Mouse (Mus musculus): ENCODE data around the gene Wwc1.

Wwc1 gene

GRCm38 (mm10) chr11:35938790-35939385, 41.4 kb downstream of the Wwc1 start:
- ATAC-seq (ENCODE audit: insufficient number of reproducible peaks, low FRiP score, low TSS enrichment): no peak

DNA sequence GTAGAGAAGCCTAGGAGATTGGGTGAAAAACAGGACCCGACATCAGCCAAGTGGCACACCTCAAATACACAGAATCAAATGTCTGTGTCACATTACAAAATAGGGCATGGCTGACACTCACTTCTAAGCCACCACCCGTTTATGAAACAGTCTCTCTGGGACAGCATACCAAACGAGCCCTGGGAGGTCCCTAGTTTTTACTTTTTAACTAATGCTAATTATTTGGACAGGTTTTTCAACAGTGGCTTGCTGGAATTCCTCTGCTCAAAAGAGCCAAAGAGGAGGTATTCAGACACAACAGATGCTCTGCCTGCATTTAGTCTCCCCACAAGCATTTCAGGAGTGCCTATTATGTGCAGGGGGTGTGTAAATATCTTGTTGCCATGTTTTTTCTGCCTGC, 44.7 kb downstream of the Wwc1 start:
- ATAC-seq (ENCODE audit: insufficient number of reproducible peaks, low FRiP score, low TSS enrichment): no peak

- no peak for ATAC-seq (ENCODE audit: insufficient number of reproducible peaks, low FRiP score, low TSS enrichment)
Measured at GRCm38 (mm10) chr11:35935133-35935532, 45.2 kb downstream of the Wwc1 start.

GRCm38 (mm10) chr11:35933402-35934085, 46.8 kb downstream of the Wwc1 start:
- ATAC-seq (ENCODE audit: insufficient number of reproducible peaks, low FRiP score, low TSS enrichment): no peak

DNA sequence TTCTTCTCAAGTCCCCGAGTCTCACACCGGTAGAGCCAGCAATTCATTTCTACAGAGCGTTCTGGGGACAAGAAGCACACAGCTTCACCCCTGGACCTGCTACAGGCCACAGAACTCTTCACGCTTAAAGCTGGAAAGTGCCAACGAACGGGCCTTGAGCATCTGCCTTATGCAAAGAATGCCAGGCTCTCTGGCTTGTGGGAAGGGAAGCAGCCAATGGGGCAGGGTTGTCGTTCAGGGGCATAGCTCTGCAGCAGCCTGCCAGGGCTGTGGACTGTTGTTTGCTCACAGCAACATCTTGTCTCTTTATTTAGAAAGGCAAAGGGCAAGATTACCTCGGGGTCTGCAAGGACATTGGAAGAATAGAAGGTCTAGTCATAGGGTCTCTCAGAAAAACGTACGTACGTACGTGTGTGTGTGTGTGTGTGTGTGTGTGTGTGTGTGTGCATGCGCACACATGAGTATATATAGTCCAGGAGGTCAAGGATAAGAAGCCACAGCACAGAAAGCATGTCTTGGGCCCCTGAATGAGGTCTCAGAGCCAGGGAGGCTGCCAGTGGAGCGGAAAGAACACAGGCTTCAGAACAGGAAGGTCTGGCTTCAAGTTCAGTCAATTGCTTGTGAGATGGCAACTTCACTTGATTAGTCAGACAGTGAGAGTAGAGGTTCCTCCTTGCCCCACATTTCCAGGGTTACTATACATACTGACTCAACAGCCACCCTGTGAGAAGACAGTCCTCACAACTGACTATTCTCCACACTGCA, 48.0 kb downstream of the Wwc1 start:
- ATAC-seq (ENCODE audit: insufficient number of reproducible peaks, low FRiP score, low TSS enrichment): no peak

DNA sequence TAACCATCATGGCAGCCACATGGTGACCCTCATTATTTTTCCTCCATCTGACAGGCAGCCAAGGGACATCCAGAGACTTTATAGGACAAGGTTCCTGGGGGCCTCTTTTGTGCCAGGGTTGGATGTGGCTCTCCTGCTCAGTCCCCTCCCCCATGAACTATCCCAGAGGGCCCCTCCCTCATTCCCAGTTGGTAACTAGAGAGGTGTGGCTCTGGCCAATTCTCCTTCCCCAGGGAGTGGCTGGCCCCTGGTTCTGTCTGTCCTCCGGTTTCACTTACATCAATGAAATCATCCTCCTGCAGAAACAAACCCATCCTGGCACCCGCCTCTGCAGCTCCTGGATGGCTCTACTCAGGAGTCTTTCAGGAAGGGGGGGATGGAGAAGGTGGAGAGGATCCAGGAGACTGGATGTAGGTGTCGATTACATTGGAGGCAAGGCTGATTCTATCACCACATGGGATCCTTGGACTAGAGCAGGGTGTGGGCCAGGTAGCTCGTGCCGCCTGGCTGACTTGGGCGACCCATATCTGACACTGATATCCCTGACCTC, 49.7 kb downstream of the Wwc1 start:
- ATAC-seq (ENCODE audit: insufficient number of reproducible peaks, low FRiP score, low TSS enrichment): no peak

DNA sequence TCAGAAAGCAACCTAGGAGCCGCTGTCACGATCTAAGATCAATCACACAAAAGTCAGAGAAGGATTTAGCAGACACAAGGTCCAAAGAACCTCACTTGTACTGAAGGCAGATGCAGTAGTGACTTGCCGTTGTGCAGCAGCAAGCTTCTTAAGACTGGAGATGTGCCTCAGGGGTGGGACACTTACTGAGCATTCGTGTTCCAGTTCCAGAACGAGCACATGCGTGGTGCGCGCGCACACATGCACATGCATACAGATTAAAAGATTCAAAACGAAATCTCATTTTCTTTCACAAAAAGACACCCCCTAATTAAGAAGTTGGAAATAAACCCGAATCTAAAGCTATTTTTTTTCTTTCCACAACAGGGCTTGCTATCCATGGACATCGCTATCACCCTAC, 51.9 kb downstream of the Wwc1 start:
- ATAC-seq (ENCODE audit: insufficient number of reproducible peaks, low FRiP score, low TSS enrichment): no peak

DNA sequence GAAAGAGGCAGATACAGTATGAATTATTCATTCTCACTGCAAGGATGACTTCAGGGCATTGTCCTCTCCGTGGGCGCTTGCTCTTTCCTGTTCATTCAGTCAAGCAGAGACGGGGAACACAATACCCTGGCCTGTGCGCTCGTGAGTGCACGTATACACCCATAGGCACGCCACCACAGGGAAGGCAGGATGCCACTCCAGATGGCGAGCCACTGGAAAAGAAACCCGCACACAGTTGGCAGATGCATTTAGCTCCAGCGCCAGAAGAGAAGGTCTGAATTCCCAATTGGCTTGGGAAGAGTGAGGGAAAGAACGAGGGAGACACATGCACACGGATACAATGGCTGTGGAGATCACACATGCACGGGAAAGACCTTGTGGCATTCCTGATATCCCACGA, 53.0 kb downstream of the Wwc1 start:
- no peak for ATAC-seq (ENCODE audit: insufficient number of reproducible peaks, low FRiP score, low TSS enrichment)

DNA sequence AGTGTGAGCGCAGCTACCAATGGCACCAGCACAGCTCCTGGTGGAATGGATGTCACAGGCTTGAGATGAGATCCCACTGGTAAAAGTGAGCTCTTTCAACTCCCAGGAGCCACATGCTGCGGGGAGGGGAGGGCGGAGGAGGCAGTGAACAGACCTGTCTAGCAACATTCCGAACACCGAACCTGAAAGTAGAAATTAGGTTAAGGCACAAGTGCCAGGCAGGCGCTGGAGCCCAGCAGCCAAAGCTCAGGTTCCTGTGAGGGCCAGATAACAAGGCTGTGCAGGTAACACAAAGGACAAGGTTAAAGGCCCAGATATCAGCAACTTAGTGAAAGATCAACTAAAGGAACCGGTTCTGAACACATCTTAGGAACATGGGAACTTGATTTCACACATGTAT, 54.7 kb downstream of the Wwc1 start:
- ATAC-seq (ENCODE audit: insufficient number of reproducible peaks, low FRiP score, low TSS enrichment): no peak

DNA sequence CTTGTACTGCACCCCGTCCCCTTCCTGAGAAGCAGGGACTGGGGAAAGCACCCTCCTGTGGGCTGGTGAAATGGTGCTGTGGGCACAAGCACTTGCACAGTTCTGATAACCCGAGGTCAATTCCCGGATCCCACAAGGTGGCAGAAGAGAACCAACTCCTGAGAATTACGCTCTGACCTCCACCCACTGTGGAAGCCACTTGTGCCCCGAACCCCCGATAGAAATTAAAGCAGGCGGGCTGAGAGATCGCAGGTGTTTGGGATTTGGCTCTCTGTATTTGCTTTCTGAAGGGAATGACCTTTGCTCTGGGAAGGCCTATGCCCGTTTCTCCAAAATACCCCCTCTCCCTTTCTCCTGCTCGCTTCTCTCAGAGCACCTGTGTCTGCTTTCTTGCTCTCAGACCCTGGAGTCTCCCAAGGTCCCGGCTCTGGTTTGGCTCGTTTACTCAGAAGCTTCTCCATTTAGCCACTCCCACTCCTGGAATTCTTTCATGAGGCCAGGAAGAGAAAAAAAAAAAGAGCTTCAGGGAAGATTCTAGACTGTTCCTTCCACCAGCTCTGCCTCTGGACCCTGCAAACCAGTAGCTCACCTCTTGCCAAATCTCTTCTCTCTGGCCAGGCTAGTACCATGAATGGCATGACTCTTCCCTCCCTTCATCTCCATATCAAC, 58.0 kb downstream of the Wwc1 start:
- no peak for ATAC-seq (ENCODE audit: insufficient number of reproducible peaks, low FRiP score, low TSS enrichment)

DNA sequence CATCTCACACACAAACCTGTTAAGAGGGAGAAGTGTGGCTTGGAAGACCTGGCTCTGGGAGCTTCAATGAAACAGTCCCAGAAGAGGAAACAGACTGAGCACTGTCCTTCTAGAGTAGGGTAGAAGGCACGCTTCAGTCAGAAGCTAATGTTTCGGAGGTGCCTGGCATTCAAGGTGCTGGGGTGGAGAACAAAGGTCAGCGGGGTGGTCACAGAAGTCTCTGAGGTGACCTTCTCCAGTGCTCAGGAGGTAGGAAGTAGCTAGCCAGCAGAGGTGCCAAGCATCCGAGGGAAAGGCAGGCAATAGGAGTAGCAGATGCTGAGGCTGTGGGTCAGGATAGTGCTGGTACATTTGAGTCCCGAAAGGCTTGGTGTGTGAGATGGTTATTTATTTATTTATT, 59.6 kb downstream of the Wwc1 start:
- ATAC-seq (ENCODE audit: insufficient number of reproducible peaks, low FRiP score, low TSS enrichment): no peak

DNA sequence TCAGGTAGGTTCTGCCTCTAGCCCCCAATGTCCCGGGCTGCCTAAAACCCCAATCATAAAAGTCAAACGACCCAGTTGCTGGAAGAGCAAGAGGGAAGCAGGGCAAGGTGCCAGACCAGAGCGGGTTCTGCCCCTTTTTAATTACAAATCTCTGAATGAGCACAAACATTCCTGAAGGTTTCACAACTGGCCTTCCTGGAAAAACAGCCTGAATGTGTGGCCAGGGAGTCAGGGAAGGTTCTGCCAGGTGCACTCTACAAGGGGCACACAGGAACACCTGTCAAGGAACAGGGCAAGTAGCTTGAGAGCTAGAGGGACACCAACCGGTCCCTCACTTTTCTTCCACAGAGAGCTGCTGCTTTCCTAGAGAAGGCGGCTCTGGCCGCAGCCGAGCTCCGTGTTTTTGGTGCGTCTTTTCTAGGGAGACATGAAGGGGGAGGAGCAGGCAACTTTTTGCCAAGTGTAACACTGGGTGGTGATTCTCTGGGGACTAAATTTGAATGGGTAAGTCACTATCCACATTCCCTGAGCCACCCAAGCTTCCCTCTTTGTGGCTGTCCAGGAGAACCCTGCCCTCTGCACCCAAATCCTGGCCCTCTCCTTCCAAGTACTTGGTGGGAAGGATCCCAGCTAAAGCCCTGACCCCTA, 60.3 kb downstream of the Wwc1 start:
- ATAC-seq (ENCODE audit: insufficient number of reproducible peaks, low FRiP score, low TSS enrichment): no peak

DNA sequence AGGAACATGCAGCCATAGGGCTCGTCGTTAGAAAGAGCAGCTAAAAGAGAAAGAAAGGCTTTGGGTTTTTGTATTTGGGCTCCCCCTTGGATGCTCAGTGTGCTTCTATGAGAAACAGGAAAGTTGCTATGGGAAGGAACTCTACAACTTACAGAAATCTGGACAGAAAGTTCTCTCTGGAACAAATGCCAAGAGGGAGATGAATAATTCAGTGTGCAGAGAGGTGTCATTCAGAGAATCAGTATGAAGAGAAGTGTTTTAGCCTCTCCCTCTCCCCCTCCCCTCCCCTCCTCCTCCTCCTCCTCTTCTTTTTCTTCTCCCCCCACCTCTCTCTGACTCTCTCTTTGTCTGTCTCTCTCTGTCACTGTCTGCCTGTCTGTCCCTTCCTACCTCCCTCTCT, 60.9 kb downstream of the Wwc1 start:
- ATAC-seq (ENCODE audit: insufficient number of reproducible peaks, low FRiP score, low TSS enrichment): no peak

DNA sequence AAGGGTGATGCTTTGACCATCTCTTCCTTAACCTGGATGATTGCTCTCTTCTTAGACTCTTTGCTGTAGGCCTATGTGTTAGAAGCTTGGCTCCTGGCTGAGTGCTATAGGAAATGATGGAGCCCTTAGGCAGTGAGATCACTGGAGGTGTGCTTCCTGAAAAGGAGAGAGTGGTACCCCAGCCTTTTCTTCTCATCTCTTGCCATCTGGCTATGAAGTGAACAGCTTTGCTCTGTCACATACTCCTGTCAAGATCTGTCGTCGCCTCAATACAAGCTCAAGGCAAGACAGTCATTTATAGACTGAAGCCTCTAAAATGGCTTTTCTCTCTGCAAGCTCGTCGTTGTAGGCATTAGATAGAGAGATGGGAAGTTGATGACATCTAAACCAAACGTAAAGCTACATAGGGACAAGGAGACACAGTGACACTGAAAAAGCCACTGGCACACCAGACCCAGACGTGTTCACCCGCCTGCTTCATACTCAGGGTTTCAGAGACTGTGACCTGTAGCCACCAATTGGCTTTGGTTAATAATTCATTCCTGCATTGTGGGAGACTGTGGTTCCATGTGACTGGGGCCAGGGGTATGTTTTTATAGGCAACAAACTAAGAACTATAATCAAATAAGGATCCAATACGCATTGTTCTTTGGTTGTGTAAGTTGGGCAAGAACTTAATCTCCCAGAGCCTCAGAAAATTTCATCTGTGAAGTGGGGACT, 63.7 kb downstream of the Wwc1 start:
- no peak for ATAC-seq (ENCODE audit: insufficient number of reproducible peaks, low FRiP score, low TSS enrichment)

DNA sequence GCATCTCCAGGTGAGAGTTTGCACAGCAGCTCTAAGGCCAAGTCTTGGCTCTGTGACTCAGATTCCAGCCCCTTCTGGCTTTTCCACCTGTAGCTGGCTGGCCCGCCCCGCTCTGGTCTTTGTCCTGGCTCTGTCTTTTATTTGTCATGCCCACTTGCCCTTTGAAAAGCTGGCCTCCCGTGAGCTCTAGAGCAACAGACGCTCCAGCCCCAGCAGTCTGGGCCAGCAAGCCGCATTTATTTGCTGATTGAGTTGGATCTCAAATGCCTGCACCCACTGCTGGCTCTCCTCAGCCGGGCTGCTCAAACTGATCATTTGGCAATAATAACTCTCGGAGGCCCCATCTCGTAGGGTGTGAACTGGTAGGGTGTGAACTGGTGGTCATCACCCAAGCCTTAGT, 64.8 kb downstream of the Wwc1 start:
- ATAC-seq (ENCODE audit: insufficient number of reproducible peaks, low FRiP score, low TSS enrichment): no peak

GRCm38 (mm10) chr11:35913418-35914044, 66.8 kb downstream of the Wwc1 start:
- no peak for ATAC-seq (ENCODE audit: insufficient number of reproducible peaks, low FRiP score, low TSS enrichment)

DNA sequence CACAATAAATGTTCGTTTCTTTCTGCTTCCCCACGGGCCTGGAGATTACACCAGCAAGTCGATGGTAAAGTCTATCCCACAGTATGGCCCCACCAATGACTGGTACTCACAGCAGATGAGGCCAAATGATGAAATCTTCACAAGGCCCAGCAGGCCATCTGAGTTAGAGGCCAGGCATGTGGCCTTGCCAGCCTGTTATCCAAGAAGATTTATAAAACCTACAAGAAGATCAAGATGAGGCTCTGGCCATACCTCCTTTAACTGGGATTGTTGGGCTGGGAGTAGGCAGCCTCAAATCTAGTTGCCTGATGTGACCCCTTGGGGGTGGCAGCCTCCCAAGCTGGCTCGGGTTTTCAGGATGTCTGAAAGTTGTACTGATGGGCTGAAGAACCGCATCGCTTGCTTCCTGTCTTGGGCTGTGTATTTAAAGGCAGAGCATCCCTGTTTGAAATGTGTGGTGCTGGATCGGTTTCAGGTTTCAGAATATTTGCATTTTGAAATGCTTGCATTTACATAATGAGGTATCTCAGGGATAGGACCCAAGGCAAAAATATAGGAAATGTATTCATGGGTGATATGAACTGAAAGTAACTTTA, 75.3 kb downstream of the Wwc1 start:
- ATAC-seq (ENCODE audit: insufficient number of reproducible peaks, low FRiP score, low TSS enrichment): no peak

DNA sequence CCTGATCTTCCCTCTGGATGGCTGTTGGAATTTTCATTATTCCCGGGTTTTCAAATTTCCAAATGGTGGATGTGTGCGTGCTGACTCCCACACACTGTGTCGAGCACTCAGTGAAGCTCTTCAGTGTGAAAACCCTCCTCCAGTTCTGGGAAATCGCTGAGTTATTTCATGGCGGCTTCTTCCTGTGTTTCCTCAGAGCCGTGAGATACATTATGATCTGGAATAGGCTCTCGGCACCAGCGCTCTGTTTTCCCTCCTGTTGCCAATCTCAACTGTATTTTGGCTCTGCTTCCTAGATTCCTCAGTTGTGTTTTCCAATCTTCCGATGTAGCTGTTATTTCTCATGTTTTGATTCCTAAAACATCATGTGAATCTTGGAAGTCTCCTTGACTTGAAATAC, 77.2 kb downstream of the Wwc1 start:
- ATAC-seq (ENCODE audit: insufficient number of reproducible peaks, low FRiP score, low TSS enrichment): no peak

- no peak for ATAC-seq (ENCODE audit: insufficient number of reproducible peaks, low FRiP score, low TSS enrichment)
Measured at GRCm38 (mm10) chr11:35899946-35900345, 80.4 kb downstream of the Wwc1 start.

Measured in cerebellum, adult (tissue).